Mouse (Mus musculus) hindbrain, embryonic 14.5 days (tissue): ENCODE results near the gene Mfsd9. TPM values are rescaled to one million over a fixed set of nuclear protein-coding genes. Genes with fewer than 3 reads are reported as not detected.

Experiments
- ATAC-seq: fragments of 200-750 bp; cut with Nextera tagmentation; 2 replicates; pipeline ENCODE4 v1.8.0; 2017; ENCODE audit warnings: moderate number of reproducible peaks, mild to moderate bottlenecking, moderate TSS enrichment, moderate library complexity; ENCODE audit not compliant: low FRiP score
- DNase-seq: peaks from one replicate; pipeline ENCODE4 v3.0.0-alpha.2; 2015; ENCODE audit warnings: low spot score
- H3K27ac ChIP-seq: fragments of 300-500 bp; sonication (generic); 2 replicates; pipeline ENCODE4 v1.5.1; 2014; ENCODE audit warnings: mild to moderate bottlenecking, moderate library complexity
- H3K27me3 ChIP-seq: fragments of 300-500 bp; sonication (generic); 2 replicates; pipeline ENCODE4 v1.6.1; 2014; ENCODE audit warnings: mild to moderate bottlenecking, low read length, mixed read lengths; ENCODE audit not compliant: control insufficient read depth, insufficient read depth
- H3K36me3 ChIP-seq: fragments of 300-500 bp; sonication (generic); replicated peaks from 2 replicates; pipeline ENCODE4 v1.6.1; 2014; ENCODE audit not compliant: control insufficient read depth, insufficient read depth
- H3K4me1 ChIP-seq: fragments of 300-500 bp; sonication (generic); replicated peaks from 2 replicates; pipeline ENCODE4 v1.6.1; 2014; ENCODE audit warnings: antibody characterized with exemption, low read length, mixed read lengths; ENCODE audit not compliant: control insufficient read depth, insufficient read depth
- H3K4me2 ChIP-seq: fragments of 300-500 bp; sonication (generic); replicated peaks from 2 replicates; pipeline ENCODE4 v1.6.1; 2014; ENCODE audit warnings: mild to moderate bottlenecking, moderate library complexity
- H3K4me3 ChIP-seq: fragments of 300-500 bp; sonication (generic); replicated peaks from 2 replicates; pipeline ENCODE4 v1.5.1; 2014; ENCODE audit warnings: mild to moderate bottlenecking, low read length
- H3K9ac ChIP-seq: fragments of 300-500 bp; sonication (generic); 2 replicates; pipeline ENCODE4 v1.6.1; 2014
- H3K9me3 ChIP-seq: fragments of 300-500 bp; sonication (generic); 2 replicates; pipeline ENCODE4 v1.6.1; 2016; ENCODE audit warnings: low read length; ENCODE audit not compliant: control insufficient read depth
- WGBS: fragments of 180-500 bp; shearing (Covaris S2); extraction: QIAGEN DNeasy Blood & Tissue Kit; methylation state at CpG from one replicate; pipeline ENCODE4 v1.1.7; 2014; 5-methylcytosine and 5-hydroxymethylcytosine counted together
- polyA plus RNA-seq: library from polyadenylated mRNA; unstranded; fragments of >200 nt; fragmentation: Nextera tagmentation; extraction: Ambion mirVana; gene quantifications from 2 replicates; pipeline ENCODE4 v1.2.1, GENCODE M21; 2014

The Mfsd9 gene
- polyA plus RNA-seq, 1 experiment from 2014 or later, result 8.6 TPM

GRCm38 (mm10) chr1:40808643-40809042, 18.2 kb upstream of the Mfsd9 start:
- Histone ChIP-seq H3K27me3 (no peaks in the 10 kb centered on the region), H3K4me3 (no peak overlapping the region), H3K9ac (no peak overlapping the region), H3K4me2 (no peak overlapping the region), H3K9me3 (no peaks in the 10 kb centered on the region), H3K36me3 (no peaks in the 10 kb centered on the region), H3K4me1 (no peaks in the 10 kb centered on the region), H3K27ac (no peak overlapping the region)
- DNase-seq, result no peak
- ATAC-seq, result no peak
- 84% methylated on average over 3 of the region's 3 CpGs for WGBS

DNA sequence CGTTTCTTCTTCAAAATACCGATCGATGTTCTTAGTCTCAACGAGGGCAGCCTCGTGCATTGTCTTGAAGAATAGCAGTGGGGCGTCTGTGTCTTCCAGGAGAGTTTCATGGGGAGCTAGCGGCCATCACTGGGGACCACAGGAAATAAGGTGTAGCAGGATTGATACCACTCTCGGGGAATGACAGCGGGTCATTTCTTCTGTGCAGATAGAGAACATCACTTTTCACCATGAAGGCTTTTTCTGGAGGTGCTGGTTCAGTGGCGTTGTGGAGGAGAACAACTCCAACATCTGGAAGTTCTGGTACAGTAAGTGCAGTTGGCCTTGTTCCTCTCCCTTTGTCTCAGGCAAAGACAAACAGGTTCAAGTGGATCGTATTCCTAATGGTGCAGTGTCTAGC, 15.4 kb upstream of the Mfsd9 start:
- Histone ChIP-seq H3K4me3 (no peak overlapping the region), H3K4me2 (no peak overlapping the region), H3K27me3 (no peaks in the 10 kb centered on the region), H3K27ac (no peak overlapping the region), H3K4me1 (no peaks in the 10 kb centered on the region), H3K36me3 (no peaks in the 10 kb centered on the region), H3K9me3 (no peaks in the 10 kb centered on the region), H3K9ac (no peak overlapping the region)
- ATAC-seq (no peak), DNase-seq (no peak)
- 90% methylated on average over 11 of the region's 11 CpGs for WGBS

DNA sequence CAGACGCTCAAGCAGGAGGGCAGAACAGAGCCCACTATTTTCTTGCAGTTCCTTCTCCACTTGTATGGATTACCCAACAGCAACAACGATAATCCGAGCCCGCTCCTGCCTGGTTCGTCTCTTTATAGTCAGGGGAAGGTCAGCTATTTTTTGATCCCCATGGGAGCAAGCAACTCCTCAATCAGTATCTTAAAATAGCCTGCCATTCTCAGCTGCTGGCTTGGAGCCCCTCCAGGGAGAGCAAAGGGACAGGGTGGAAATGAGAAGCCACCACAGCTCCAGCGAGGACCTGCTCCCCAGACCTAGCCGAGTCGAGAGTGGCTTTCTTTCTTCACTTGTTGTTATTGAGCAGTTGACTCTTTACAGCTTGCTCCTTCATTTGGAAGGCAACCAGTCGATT, 14.9 kb upstream of the Mfsd9 start, which contains the start of gene Tmem182:
TSS of gene Tmem182 (plus strand) at position 251 of the 400 bp plus-strand sequence.
- Histone ChIP-seq H3K36me3 (no peaks in the 10 kb centered on the region), H3K4me3 (no peak within 1 kb of the TSS), H3K4me1 (no peaks in the 10 kb centered on the region), H3K4me2 (no peak within 1 kb of the TSS), H3K27me3 (no peaks in the 10 kb centered on the region), H3K27ac (no peak within 1 kb of the TSS), H3K9me3 (no peaks in the 10 kb centered on the region), H3K9ac (no peak within 1 kb of the TSS)
- DNase-seq, result no peak
- WGBS, result 76% methylated on average over 9 of the region's 9 CpGs
- no peak for ATAC-seq

DNA sequence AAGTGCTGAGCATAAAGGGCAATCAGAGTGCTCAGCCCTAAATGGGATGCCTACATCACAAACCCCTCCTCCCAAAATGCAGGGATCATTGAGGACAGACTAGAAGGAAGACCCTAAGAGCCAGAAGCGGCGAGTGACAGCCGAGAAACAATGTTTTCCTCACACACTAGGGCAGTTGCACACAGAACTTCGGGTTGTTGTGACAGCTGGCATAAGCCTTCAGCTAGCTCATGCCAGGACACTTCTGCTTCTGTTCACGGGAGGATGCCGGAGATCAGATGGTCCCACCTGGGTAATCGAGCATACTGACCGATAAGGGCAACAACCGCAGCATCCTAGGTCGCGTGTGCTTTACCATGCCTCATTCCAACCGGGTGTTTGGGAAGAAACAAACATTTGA, 13.6 kb upstream of the Mfsd9 start:
- 94% methylated on average over 12 of the region's 12 CpGs for WGBS
- Histone ChIP-seq H3K4me1 (no peaks in the 10 kb centered on the region), H3K27me3 (no peaks in the 10 kb centered on the region), H3K9me3 (no peaks in the 10 kb centered on the region), H3K4me2 (no peak overlapping the region), H3K4me3 (no peak overlapping the region), H3K9ac (no peak overlapping the region), H3K27ac (no peak overlapping the region), H3K36me3 (no peaks in the 10 kb centered on the region)
- DNase-seq (no peak), ATAC-seq (no peak)

DNA sequence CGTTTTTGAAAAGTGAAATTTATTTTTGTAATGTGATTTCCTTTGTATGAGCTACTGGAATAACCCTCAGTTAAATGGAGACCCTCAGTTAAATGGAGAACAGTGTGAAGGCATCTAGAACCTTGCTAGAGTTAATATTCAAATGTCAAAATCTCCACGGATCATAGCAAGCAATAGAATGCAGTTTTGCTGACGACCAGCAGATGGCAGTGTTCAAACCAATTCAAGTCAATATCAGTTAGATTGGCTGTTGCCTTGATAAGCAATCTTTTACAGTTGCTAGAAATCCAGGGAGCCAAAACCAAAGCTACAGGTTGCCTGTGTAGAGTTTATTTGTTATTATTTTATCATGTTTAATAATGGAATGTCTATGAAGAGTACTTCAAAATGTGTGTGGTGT, 12.3 kb upstream of the Mfsd9 start:
- WGBS, result 27% methylated on average over 3 of the region's 3 CpGs
- H3K27ac ChIP-seq, result no peak overlapping the region
- no peak for ATAC-seq

GRCm38 (mm10) chr1:40800908-40801307, 10.4 kb upstream of the Mfsd9 start:
- Histone ChIP-seq H3K4me1 (no peaks in the 10 kb centered on the region), H3K36me3 (no peaks in the 10 kb centered on the region), H3K4me3 (no peak overlapping the region), H3K27me3 (no peaks in the 10 kb centered on the region), H3K9me3 (no peaks in the 10 kb centered on the region), H3K27ac (no peak overlapping the region), H3K4me2 (no peak overlapping the region), H3K9ac (no peak overlapping the region)
- DNase-seq (no peak), ATAC-seq (no peak)
- 93% methylated on average over 5 of the region's 5 CpGs for WGBS

More for the DNA sequence above, 12.3 kb upstream of the Mfsd9 start:
- Histone ChIP-seq H3K36me3 (no peaks in the 10 kb centered on the region), H3K9me3 (no peaks in the 10 kb centered on the region), H3K4me2 (no peak overlapping the region), H3K9ac (no peak overlapping the region), H3K27me3 (no peaks in the 10 kb centered on the region), H3K4me1 (no peaks in the 10 kb centered on the region), H3K4me3 (no peak overlapping the region)
- DNase-seq, result peak; percentile 74

DNA sequence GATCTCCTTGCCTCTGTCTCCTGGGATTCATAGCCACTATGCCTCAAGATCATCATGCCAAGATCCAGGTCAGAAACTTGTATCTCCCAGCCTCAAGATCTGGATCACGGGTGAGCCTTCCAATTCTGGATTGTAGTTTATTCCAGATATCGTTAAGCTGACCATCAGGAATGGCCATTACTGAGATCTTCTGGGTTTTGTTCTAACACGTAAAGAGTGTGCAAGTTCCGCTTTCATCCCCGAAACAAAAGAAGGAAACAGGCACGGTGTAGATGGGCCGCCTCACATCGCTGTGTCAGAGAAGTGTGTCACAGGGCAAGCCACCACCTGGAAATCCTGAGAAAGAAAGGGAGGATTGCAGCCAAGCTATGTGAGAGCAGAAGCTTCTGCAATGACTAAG, 8.6 kb upstream of the Mfsd9 start:
- H3K9me3 ChIP-seq, result no peaks in the 10 kb centered on the region
- DNase-seq (no peak), ATAC-seq (no peak)
- 87% methylated on average over 8 of the region's 8 CpGs for WGBS
- no peak overlapping the region for H3K9ac ChIP-seq
- H3K4me1 ChIP-seq, result no peaks in the 10 kb centered on the region
- H3K27ac ChIP-seq, result no peak overlapping the region
- no peaks in the 10 kb centered on the region for H3K36me3 ChIP-seq
- H3K27me3 ChIP-seq, result no peaks in the 10 kb centered on the region
- H3K4me2 ChIP-seq, result no peak overlapping the region
- H3K4me3 ChIP-seq, result no peak overlapping the region

DNA sequence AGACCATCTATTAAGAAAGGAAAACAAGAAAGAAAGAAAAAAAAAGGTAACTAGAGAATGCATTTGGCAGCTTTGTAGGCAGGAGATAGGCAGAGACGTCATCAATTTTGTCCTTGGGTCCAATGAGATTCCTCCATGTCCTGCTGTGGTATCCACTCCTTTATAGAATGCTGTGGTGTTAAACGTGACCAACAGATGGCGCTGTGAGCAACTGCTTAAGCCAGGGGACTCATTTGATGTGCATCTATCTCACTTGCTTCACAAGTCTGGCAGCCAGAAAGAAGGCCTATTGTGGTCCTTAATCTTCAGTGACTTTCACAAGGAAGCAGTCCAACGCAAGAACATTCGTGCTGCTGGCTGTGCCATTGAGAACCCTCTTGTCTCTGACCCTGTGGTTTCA, 6.9 kb upstream of the Mfsd9 start:
- ATAC-seq, result peak; percentile 55; the same call in 1 of the 2 replicates
- WGBS, result 15% methylated on average over 5 of the region's 5 CpGs

GRCm38 (mm10) chr1:40795508-40795907, 5.0 kb upstream of the Mfsd9 start:
- H3K4me3 ChIP-seq, result no peak overlapping the region
- no peak overlapping the region for H3K27ac ChIP-seq
- H3K4me2 ChIP-seq, result no peak overlapping the region
- H3K4me1 ChIP-seq, result no peaks in the 10 kb centered on the region; the same call in 1 of the 2 replicates
- no peaks in the 10 kb centered on the region for H3K9me3 ChIP-seq
- ATAC-seq (no peak), DNase-seq (no peak)
- no peak overlapping the region for H3K9ac ChIP-seq
- no peaks in the 10 kb centered on the region for H3K27me3 ChIP-seq
- no peaks in the 10 kb centered on the region for H3K36me3 ChIP-seq
- 100% methylated on average over 1 of the region's 1 CpGs for WGBS

More for the DNA sequence above, 6.9 kb upstream of the Mfsd9 start:
- Histone ChIP-seq H3K9me3 (no peaks in the 10 kb centered on the region), H3K4me1 (no peaks in the 10 kb centered on the region), H3K36me3 (no peaks in the 10 kb centered on the region), H3K4me2 (no peak overlapping the region), H3K9ac (no peak overlapping the region), H3K27me3 (no peaks in the 10 kb centered on the region), H3K4me3 (no peak overlapping the region), H3K27ac (no peak overlapping the region)
- peak; percentile 79 for DNase-seq

GRCm38 (mm10) chr1:40789666-40790233, 737 bp downstream of the Mfsd9 start:
- Histone ChIP-seq H3K27me3 (no peaks in the 10 kb centered on the region), H3K4me3 (peak overlapping the region; percentile 55), H3K4me2 (peak overlapping the region; percentile 71), H3K4me1 (no peaks in the 10 kb centered on the region; the same call in 1 of the 2 replicates), H3K36me3 (no peaks in the 10 kb centered on the region), H3K9me3 (no peaks in the 10 kb centered on the region), H3K9ac (peak overlapping the region; percentile 53), H3K27ac (no peak overlapping the region)
- 26% methylated on average over 5 of the region's 5 CpGs for WGBS
- DNase-seq (no peak), ATAC-seq (peak; percentile 59)
